Mouse (Mus musculus) brain, adult 2 months (tissue): ENCODE measurements at regions not wholly inside any gene's neighbourhood (a gene's known extent, or its start where the extent isn't known, plus 50 kb on each side); places are given as distances from the start of the nearest gene placed in this dataset.

Source experiments
- DNase-seq: peaks from one replicate; pipeline ENCODE4 v3.0.0; 2011; ENCODE audit warnings: low read depth, low spot score

- DNase-seq: no peak
These were observed 260.6 kb downstream of the Epha4 start for GRCm38 (mm10) chr1:77254276-77254675.

DNA sequence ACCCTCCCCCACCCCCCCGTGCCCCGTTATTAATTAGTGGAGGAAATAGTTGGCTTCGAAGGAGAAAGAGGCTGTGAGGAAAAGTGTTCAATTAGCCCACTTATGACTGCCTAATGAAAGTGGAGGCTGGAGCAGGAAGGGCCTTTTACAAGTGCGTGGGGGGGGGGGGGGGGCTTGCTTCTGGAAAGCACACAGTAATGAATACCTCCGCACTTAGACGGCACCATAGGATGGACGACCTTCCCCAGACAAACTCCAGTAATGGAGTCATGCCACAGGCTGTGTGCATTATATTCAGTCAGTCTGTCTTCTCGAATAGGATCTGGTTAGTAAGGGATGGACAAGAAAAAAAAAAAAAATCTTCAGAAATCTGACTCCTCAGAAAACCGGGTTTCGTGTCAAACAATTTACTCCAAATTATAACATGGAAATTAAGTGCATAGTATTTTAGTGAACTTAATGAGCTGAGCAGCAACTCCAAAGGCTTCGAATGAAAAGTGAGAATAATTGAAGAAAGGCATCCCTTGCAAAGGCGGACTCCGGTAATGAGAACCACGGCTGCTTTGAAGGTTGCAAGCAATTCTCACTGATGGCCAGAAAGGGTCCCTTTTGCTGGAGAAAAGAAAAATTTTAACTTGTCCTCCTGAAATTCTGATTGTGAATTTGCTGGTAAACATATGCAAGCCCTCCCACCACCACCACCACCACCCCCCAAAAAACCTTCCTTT, 258.6 kb downstream of the Epha4 start:
- no peak for DNase-seq

DNA sequence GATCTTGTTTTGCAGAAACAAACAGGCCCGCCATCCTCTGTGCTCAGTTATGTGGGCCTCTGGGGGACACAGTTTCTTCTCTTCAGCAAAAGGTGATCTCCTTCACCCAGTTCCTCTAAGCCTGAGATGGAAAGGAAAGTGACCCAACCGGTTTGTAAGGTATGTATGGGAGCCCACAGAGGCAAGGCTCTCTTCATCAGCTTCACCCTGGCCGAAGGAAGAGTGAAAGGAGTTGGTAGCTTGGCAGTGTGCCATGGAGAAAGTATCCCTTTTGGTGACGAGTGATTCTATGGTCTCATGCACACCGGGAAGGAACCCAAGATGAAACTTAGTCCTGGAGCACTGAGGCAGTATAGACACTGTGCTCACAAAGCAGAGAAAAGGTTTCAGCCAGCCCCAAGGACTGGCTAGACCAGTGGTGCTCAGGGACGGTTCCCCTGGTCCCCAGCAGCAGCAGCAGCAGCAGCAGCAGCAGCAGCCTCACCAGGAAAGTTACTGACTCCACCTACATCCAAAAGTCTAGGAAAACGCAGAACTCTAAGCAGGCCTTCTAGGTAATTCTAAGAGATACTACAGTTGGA, 256.1 kb downstream of the Epha4 start:
- no peak for DNase-seq

- DNase-seq: no peak
These were observed 255.1 kb downstream of the Epha4 start for GRCm38 (mm10) chr1:77259789-77260188.

DNA sequence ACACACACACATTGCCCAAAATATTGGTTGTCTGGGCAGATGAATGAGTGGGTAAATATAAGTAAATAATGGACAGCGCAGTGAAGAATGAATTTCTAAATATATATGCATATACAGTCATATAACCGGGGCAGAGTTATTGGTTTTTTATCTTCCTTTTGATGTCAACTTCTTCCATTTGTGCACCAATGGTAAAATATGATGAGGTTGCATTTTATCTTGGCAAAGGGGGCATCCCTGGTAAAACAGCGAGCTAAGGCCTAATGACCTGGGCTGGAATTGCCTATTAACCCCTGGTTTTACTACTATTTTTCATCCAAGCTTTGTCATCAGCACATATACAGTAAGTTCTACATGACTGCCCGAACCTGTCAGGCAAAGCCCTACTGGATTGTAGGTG, 253.2 kb downstream of the Epha4 start:
- DNase-seq: no peak

GRCm38 (mm10) chr1:77265677-77266076, 249.2 kb downstream of the Epha4 start:
- DNase-seq: no peak

DNA sequence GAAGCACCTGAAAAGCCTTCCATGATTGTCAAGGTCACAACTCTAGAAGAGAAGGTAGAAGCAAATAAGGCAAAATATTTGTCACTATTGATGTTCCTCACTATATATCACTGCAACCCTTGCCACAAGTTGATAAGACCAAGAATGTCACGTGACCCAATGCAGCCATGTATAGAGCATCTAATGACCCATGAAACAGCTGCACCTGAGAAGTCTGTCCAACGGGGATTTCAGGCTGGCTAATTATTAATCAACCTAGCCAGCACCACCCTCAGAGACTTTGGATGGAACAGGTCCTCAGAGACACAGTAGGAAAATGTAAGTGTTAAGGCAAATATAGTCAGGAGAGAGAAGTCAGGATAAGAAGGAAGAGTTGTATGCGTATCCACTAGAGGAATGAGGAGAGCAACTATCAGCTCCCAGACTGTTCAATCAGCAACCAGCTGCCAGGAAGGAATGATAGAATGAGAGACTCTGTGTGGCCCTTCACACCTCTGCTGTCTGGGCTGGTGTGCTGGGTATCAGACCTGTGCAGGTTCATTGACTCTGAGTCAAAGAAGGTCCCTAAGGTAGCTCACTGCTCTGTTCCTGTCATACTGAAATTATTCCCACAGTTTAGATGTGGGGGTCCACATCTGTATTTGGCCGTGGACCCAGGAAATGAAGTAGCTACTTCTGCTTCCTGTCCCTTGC, 247.4 kb downstream of the Epha4 start:
- DNase-seq: no peak

GRCm38 (mm10) chr1:77275297-77275696, 239.6 kb downstream of the Epha4 start:
- DNase-seq: no peak

GRCm38 (mm10) chr1:77279566-77279965, 235.3 kb downstream of the Epha4 start:
- no peak for DNase-seq

DNA sequence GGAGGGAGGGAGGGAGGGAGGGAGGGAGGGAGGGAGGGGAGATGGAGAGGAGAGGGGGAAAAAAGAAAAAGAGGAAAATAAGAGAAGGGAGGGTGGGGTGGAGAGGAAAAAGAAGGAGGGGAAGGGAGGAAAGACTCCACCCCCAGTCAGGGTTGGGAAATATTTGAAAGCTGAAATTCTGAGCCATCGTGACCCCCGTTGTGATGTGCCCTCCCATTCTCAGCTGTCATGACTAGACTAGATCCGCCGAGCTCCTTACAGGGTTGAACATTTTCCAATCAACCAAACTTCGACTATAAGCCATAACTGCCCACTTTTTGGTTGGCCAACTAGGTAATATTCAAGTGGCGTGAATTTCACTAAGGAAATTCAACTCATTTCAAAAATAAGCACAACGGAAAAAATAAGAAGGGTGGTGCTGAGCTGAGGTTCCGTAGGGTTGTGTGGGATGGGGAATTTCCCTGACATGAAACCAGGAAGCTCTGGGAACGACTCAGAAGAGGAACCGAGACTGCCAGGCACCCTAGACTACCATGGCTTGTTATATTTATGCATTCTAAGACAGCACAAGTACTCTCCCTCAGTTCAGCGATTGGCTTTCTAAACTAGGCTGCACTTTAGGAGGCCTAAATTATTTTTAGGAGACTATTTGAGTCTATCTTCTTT, 234.4 kb downstream of the Epha4 start:
- peak; percentile 23 for DNase-seq

- no peak for DNase-seq
These were observed 233.1 kb downstream of the Epha4 start for GRCm38 (mm10) chr1:77281741-77282140.

DNA sequence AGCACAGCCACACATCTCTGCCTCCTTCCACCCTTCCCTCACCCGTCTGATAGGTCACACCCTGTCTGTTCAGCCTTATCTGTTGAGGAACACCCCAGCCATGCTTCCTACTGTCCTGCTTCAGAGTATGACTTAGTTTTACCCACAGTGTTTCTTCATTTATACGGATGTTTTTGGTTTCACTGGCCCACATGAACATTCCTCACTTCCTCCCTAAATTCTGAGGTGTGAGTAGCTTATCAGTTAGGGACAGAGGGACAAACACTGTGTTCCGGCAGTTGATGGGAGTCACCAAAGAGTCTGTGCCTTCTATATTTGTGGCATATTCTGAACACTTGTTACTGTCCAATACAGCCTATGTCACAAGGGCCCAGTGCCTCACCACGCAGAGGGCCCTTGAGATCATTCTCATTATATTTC, 216.2 kb downstream of the Epha4 start:
- no peak for DNase-seq

DNA sequence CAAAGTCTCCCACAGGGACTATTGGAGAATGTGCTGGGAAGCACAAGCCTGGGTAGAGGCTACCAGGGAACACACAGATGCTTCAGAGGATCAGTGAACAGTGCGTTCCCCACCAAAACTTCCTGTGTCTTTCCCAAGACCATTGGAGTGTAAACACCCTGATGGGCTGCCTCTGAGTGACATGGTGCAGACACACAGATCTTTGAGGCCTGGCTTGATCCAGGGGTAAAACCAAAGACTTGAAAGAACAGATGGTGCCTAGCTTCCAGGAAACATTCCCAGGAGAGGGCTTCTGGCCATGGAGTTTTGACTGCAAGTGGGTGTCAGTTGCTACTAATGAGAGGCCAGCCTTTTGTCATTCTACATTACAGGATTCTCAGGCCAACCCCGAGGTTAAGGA, 214.1 kb downstream of the Epha4 start:
- DNase-seq: no peak

DNA sequence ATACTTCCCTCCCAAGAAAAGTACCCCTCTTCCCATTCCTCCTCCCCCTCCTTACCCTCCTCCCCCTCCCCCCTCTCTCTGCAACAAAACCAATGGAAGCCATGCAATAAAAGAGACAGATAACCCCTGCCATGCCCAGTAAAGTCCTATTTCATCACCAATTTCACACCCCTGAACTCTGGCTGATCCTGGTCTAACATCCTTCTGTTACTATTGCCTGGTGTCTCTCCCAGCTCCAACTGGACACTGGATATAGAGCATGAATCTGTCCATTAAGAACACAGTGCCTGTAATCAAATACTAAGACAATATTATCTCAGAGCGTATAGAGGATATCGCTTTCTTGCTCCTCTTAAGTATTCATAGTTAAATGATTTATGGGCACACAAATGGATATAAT, 210.1 kb downstream of the Epha4 start:
- no peak for DNase-seq

GRCm38 (mm10) chr1:77307745-77308144, 207.1 kb downstream of the Epha4 start:
- no peak for DNase-seq

DNA sequence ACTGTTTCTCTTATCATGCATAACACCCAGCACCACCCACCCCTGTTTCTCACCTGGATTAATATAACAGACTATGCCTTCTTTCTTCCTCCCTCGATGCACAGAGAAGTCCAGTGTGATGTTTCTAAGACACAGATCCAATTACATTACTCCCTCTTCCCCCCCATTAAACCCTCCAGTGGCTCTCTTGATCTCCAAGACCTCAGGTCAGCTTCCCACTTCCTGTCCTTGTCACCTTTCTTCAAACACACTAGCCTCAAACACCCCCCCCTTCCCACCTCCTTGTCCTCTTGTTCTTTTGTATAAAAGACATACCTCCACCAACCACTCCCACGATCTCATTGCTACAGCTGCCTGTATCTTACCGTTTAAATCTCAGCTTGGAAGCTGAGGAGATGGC, 201.8 kb downstream of the Epha4 start:
- no peak for DNase-seq

DNA sequence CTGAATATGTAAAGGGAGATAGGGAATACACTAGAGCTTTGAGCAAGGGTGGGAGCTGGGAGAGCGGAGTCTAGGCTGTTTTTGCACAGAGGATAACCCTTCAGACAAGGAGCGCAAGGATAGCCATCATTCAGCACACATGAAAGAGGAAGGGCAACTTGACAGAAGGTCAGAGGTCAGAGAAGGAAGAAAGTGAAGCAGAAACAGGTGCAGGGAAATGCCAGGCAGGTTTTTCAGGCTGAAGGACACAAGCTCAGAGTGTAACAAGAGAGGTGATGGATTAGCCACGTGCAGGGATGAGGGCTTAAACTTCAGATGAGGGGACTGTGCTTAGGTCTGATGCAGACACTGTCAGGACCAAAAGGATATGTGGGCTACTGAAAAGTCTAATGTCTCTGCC, 199.5 kb downstream of the Epha4 start:
- no peak for DNase-seq

GRCm38 (mm10) chr1:77316198-77316597, 198.7 kb downstream of the Epha4 start:
- DNase-seq: no peak
